Mouse (Mus musculus) liver, adult 2 months (tissue): ENCODE results near the gene Sall1. TPM values are rescaled to one million over a fixed set of nuclear protein-coding genes. Genes with fewer than 3 reads are reported as not detected.
A peak's percentile ranks its signal among the peaks of the same experiment; 100 is the strongest.

ENCODE experiments used
- DNase-seq: peaks from one replicate; pipeline ENCODE4 v3.0.0-alpha.2; 2011; ENCODE audit warnings: low read depth, low spot score; ENCODE audit errors: extremely low read depth
- H3K27ac ChIP-seq: fragments of 200-500 bp; replicated peaks from 2 replicates; pipeline ENCODE4 v1.5.1; 2012; ENCODE audit warnings: low read depth, mild to moderate bottlenecking, control low read depth, inconsistent platforms, low read length; ENCODE audit not compliant: insufficient read depth
- H3K27me3 ChIP-seq: fragments of 200-500 bp; 2 replicates; pipeline ENCODE4 v1.6.1; 2012; ENCODE audit warnings: mild to moderate bottlenecking, moderate library complexity, low read length, inconsistent platforms; ENCODE audit not compliant: control insufficient read depth, insufficient read depth
- H3K36me3 ChIP-seq: fragments of 200-500 bp; 2 replicates; pipeline ENCODE4 v1.6.1; 2012; ENCODE audit warnings: low read length, inconsistent platforms; ENCODE audit not compliant: control insufficient read depth, insufficient read depth
- H3K4me1 ChIP-seq: fragments of 200-500 bp; 2 replicates; pipeline ENCODE4 v1.6.1; 2011; ENCODE audit warnings: low read length; ENCODE audit not compliant: control insufficient read depth, insufficient read depth
- H3K4me3 ChIP-seq: fragments of 200-500 bp; 2 replicates; pipeline ENCODE4 v1.5.1; 2011; ENCODE audit warnings: low read depth, mild to moderate bottlenecking, control low read depth, low read length, moderate library complexity; ENCODE audit not compliant: insufficient read depth
- H3K79me2 ChIP-seq: fragments of 200-500 bp; 2 replicates; pipeline ENCODE4 v1.6.1; 2012; ENCODE audit warnings: inconsistent platforms, mild to moderate bottlenecking, low read length, moderate library complexity; ENCODE audit not compliant: control insufficient read depth, insufficient read depth
- H3K9ac ChIP-seq: fragments of 200-500 bp; 2 replicates; pipeline ENCODE4 v1.6.1; 2012; ENCODE audit warnings: low read depth, mild to moderate bottlenecking, control low read depth, inconsistent platforms, low read length
- CTCF ChIP-seq: fragments of 200-500 bp; IDR thresholded peaks from 2 replicates; pipeline ENCODE4 v1.5.1; 2011; ENCODE audit warnings: low read depth, low read length, control low read depth
- POLR2A ChIP-seq: fragments of 200-500 bp; IDR thresholded peaks from 2 replicates; pipeline ENCODE4 v1.6.1; 2011; ENCODE audit warnings: low read length, control low read depth; ENCODE audit not compliant: insufficient read depth; ENCODE audit errors: extremely low read depth
- WGBS: fragments of 180-500 bp; shearing (Covaris S2); methylation state at CpG from one replicate; pipeline ENCODE4 v1.1.7; 2018; 5-methylcytosine and 5-hydroxymethylcytosine counted together
- polyA plus RNA-seq: library from polyadenylated mRNA; depleted of rRNA; stranded (reverse); fragments of >200 nt; gene quantifications from 2 replicates; pipeline ENCODE4 v1.2.3, GENCODE M21; 2012
- total RNA-seq: library from RNA; depleted of rRNA; stranded (reverse); fragments of >200 nt; gene quantifications from 2 replicates; pipeline ENCODE4 v1.2.3, GENCODE M21; 2014

Gene Sall1
- total and polyA plus RNA-seq, 2 experiments, result 6.2 to 19.4 TPM

DNA sequence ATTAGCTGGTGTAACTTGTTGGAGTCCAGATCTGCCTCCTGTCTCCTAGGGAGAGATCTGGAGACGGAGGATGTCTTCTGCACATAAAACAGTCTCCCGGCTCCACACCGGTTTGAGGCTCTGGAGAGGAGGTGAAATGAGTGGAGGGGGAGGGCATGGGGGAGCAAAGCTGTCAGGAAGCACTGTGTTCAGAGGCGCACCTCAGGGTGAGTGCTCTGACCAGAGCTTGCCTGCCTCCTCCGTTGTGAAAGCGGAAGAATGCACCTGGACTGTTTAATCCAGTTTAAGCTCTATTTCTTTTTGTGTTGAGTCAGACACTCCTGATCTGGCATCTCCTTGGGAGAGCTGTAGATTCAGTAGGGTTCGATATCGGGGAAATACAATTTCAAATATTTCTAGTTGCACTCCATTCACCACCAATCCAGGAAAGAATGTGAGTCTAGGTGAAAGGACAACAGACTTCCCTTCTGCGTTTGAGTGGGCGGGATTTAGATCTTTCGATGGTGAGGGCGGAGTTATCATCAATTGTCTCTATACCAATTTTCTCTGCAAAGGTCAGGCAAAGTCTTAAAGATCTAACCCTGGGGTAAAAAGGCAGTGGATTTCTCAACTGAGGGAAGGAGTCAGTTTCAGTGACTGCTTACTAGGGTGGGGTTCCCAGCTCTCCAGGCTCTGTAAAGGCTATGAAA, 31.8 kb downstream of the Sall1 start:
- no peaks in the 10 kb centered on the region for H3K27me3 ChIP-seq
- 16% methylated on average over 12 of the region's 12 CpGs for WGBS
- H3K4me3 ChIP-seq, result 0 out of 2 replicates have a peak overlapping the region, but pooled peaks have one; percentile 3
- H3K79me2 ChIP-seq, result no peaks in the 10 kb centered on the region
- peak overlapping the region; percentile 92 for H3K27ac ChIP-seq
- peaks cover 13% of the 10 kb centered on the region for H3K4me1 ChIP-seq
- H3K9ac ChIP-seq, result peak overlapping the region; percentile 25
- no peaks in the 10 kb centered on the region for H3K36me3 ChIP-seq
- DNase-seq, result peak; percentile 94
- TF ChIP-seq POLR2A (no peak), CTCF (no peak)

DNA sequence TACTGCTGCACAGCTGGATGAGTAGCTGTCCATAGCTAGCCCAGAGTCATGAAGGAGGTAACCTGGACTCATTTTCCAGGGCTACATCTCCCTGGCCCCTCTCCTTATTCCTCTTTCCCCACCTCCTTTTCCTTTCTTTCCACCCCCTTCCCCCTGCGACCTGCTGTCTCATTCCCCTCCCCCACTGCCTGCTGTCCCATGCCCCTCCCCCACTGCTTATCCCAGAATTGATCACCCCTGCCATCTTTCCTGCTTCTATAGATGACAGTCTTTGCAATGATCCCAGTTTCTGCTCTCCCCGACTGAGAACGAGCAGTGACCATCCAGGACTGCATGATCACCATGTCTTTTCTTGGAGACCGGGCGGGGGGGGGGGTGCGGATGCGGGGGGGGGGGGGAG, 35.2 kb downstream of the Sall1 start:
- Histone ChIP-seq H3K4me1 (peaks cover 8% of the 10 kb centered on the region; the same call in 1 of the 2 replicates), H3K9ac (no peak overlapping the region), H3K4me3 (no peak overlapping the region), H3K36me3 (no peaks in the 10 kb centered on the region), H3K27ac (no peak overlapping the region), H3K27me3 (no peaks in the 10 kb centered on the region), H3K79me2 (no peaks in the 10 kb centered on the region)
- 44% methylated on average over 7 of the region's 7 CpGs for WGBS
- DNase-seq, result no peak
- TF ChIP-seq CTCF (no peak), POLR2A (no peak)

DNA sequence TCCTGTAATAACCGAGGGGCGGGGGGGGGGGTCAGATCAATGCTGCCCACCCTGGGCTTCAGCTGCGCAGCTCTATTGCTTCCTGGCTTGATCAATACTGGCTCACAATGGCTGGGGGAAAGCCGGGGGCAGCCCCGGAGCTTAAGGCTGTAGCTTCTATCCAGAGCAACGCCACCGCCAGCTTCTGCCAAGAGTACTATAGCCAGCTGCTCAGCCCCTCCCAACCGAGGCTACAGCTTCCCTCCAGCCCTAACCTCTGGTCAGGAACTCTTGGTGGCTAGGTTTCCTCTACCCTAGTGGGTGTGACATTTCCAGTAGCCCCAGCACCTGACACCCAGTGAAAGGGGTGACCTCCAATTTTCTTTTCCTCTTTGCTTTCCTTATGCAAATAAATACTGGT, 36.8 kb downstream of the Sall1 start:
- WGBS, result 6% methylated on average over 8 of the region's 8 CpGs
- DNase-seq, result no peak
- Histone ChIP-seq H3K4me1 (peaks cover 11% of the 10 kb centered on the region; the same call in 1 of the 2 replicates), H3K27me3 (no peaks in the 10 kb centered on the region), H3K79me2 (no peaks in the 10 kb centered on the region), H3K36me3 (no peaks in the 10 kb centered on the region), H3K9ac (no peak overlapping the region), H3K4me3 (no peak overlapping the region), H3K27ac (no peak overlapping the region)
- TF ChIP-seq POLR2A (no peak), CTCF (no peak)

DNA sequence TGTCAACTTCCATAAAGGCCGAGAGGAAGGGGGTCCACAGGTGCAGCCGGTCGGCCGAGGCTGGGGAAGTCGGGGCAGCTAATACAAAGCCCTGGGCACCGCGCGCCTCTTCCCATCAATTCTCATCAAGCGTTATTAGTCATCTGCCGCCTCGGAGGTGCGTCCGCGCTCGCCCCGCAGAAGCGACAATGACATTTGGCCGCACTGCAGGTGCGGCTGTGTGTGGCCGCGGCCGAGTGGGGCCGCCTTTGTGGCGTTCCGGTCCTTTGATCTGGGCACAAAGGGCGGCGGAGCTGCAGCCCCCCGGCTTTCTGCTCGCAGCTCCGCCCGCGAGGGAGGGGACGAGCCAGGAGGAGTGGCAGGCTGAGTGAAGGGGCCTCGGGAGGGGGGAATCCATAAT, 37.5 kb downstream of the Sall1 start:
- DNase-seq, result no peak
- TF ChIP-seq POLR2A, result no peak
- no peak for TF ChIP-seq CTCF
- no peaks in the 10 kb centered on the region for H3K27me3 ChIP-seq
- no peak overlapping the region for H3K27ac ChIP-seq
- peak overlapping the region; percentile 66 for H3K9ac ChIP-seq
- H3K4me3 ChIP-seq, result peak overlapping the region; percentile 43; the same call in 1 of the 2 replicates
- H3K4me1 ChIP-seq, result peaks cover 8% of the 10 kb centered on the region; the same call in 1 of the 2 replicates
- no peaks in the 10 kb centered on the region for H3K36me3 ChIP-seq
- WGBS, result under 1% methylated on average over 34 of the region's 34 CpGs
- no peaks in the 10 kb centered on the region for H3K79me2 ChIP-seq

DNA sequence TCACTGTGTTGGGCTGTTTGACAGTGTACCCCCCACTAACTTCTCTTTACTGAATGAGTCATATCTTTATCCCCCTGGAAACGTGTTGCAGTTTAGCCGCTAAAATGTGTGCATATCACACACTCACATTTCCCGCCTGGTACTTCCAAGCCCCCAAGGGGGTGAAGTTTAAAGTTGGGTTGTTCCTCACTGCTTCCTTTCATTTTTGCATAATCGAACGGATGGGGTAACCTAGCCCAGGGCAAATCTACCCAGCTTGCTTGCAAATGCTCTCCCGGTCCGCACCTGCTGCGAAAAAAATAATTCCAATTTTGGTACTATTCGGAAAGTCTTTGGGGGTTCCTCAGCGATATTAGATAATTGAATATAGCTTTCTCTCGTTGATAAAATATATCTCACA, 38.2 kb downstream of the Sall1 start:
- Histone ChIP-seq H3K79me2 (no peaks in the 10 kb centered on the region), H3K36me3 (no peaks in the 10 kb centered on the region), H3K27ac (no peak overlapping the region), H3K4me3 (no peak overlapping the region), H3K4me1 (peaks cover 8% of the 10 kb centered on the region; the same call in 1 of the 2 replicates), H3K9ac (no peak overlapping the region), H3K27me3 (no peaks in the 10 kb centered on the region)
- no peak for DNase-seq
- 49% methylated on average over 11 of the region's 11 CpGs for WGBS
- TF ChIP-seq CTCF, result no peak
- TF ChIP-seq POLR2A, result no peak

DNA sequence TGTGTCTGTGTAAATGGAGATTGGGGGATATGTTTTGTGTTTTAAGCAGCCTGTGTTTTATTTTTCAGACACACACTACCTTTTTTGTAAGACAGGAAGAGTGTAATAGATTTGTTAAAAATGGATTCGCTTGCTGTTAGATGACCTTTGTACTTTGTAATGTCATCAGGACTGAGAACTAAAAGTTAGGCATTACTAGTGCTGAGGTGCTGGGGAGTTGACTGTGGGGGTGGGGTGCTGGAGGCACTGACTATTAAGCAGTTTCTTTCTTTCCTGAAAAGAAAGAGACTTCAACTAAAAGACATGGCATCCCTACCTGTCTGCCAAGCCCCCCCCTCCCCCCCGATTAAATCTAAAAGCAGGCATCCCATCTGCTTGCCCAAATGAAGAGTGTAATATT, 39.9 kb downstream of the Sall1 start:
- no peak for TF ChIP-seq POLR2A
- no peak for TF ChIP-seq CTCF
- Histone ChIP-seq H3K9ac (no peak overlapping the region), H3K79me2 (no peaks in the 10 kb centered on the region), H3K27ac (peak overlapping the region; percentile 42), H3K36me3 (no peaks in the 10 kb centered on the region), H3K4me3 (no peak overlapping the region), H3K27me3 (no peaks in the 10 kb centered on the region), H3K4me1 (peaks cover 8% of the 10 kb centered on the region; the same call in 1 of the 2 replicates)
- 8% methylated on average over 2 of the region's 2 CpGs for WGBS
- peak; percentile 87 for DNase-seq
